Mouse (Mus musculus): ENCODE measurements at regions not wholly inside any gene's neighbourhood (a gene's known extent, or its start where the extent isn't known, plus 50 kb on each side); places are given as distances from the start of the nearest gene placed in this dataset.
"Not testable (repeated sequence)": the region's sequence is repeated elsewhere in the genome, so short reads cannot be mapped to it uniquely, and the experiment has no call there.

DNA sequence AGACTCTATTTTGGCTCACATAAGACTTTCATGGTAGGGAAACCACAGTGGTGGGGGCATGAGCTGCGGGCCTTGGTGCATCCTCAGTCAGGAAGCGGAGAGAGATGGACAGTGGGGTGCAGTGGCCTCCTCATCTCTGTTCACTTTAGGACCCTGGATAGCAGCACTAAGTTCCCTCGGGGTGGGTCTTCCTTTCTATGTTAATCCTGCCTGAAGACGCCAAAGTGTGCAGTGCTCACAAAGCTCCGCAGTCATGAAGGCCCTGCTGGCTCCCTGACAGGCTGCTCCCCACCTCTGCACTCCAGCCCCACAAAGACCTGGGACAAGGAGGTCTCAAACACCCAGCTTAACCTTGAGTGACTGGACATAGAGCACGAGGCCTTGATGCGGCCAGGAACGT, 56.8 kb downstream of the Sox1 start:
- DNase-seq (ENCODE audit: low spot score in 2 of 2): no peak
- intact Hi-C loops (cut with DNase I): no loop called here

- intact Hi-C loops (cut with DNase I); DNase-seq (ENCODE audit: low spot score in 2 of 2): not testable (repeated sequence)
Measured at GRCm38 (mm10) chr8:12455376-12455775, 60.3 kb downstream of the Sox1 start.

DNA sequence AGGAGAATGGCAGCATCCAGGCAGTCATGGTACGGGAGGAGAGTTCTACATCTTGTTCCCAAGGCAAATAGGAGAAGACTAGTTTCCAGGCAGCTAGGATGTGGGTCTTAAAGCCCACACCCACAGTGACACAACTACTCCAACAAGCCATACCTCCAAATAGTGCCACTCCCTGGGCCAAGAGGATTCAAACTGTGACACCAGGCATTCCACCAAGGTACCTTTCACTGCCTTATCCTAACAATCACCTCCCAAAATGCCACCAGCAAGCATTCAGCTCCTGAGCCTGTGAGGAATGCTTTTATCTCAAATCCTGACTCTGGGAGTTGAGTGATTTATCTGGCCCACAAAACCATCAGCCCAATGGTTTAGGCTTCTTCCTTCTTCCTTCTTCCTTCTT, 61.2 kb downstream of the Sox1 start:
- intact Hi-C loops (cut with DNase I): no loop called here
- no peak for DNase-seq (ENCODE audit: low spot score in 2 of 2)

- DNase-seq (ENCODE audit: low spot score in 2 of 2): no peak
- intact Hi-C loops (cut with DNase I): no loop called here
Measured at GRCm38 (mm10) chr8:12457015-12457414, 61.9 kb downstream of the Sox1 start.

GRCm38 (mm10) chr8:12466845-12467244, 71.8 kb downstream of the Sox1 start:
- intact Hi-C loops (cut with DNase I): no loop called here
- no peak for DNase-seq (ENCODE audit: low spot score in 2 of 2)

GRCm38 (mm10) chr8:12467386-12468326, 72.6 kb downstream of the Sox1 start:
- intact Hi-C loops (cut with DNase I): no loop called here
- no peak for DNase-seq (ENCODE audit: low spot score in 2 of 2)

DNA sequence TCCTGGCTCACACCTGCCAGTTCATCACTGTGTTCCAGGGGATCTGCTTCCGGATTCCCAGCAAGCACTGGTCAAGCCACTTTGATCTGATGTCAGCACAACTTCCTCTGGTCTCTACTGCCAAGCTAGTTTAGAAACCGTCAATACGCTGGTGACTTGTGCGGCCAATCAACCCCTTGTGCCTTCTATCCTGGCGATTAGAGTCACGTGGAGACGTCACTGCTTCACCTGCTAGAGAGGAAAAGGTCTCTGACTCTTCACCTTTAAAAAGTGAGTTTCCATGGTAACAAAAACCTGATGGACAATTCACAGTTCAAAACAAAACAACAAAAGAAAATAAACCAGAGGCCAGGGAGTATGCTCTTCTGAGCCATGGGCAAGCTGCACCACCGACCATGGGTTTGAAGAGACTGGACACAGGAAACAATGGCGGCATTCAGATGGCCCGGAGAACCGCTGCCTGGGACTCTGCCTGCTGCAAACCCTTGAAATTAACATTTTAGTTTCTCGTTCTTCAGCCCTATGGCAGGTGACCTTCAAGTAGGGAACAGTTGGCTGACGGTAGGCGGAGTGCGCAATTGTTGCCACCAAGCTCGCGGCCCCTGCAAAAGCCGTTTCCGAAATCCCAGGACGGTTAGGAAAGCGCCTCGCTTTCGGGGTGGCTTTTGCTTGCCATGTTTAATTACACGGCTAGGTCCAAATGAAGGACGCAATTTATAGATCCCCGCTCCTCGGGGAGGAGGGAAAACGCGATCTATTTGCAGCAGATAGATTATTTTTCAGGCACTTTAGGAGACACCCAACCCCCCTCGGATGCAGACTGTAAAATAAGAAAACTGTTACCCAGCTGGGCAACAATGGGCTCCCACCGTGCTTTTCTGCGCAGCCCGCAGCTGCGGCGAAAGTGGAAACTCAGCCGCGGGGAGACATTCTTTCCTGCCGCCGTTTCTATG, 82.6 kb downstream of the Sox1 start:
- intact Hi-C loops (cut with DNase I): no loop called here
- DNase-seq (ENCODE audit: low spot score in 2 of 2): peak in 1 of 2 experiments; percentile 21

- intact Hi-C loops (cut with DNase I): no loop called here
Measured at GRCm38 (mm10) chr8:12481918-12482317, 86.8 kb downstream of the Sox1 start.

DNA sequence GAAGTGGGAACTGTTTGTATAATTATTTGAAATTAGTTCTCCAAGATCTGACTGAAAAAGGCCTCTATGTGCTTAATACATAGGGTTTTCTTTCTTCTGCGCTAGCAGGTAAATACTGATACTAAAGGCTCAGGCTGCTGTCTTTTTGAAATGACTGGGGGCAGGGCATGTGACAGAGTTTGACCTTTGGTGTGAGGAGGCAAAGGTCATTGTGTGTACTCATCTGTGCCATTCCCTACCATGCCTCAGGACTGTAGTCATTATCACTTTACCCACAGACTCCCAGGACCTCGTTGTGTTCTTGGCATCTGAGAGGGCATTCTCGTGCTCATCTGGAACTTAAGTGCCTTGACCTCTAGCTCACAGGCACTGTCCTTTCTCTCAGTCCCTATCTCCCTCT, 88.5 kb downstream of the Sox1 start:
- intact Hi-C loops (cut with DNase I): no loop called here
- no peak for DNase-seq (ENCODE audit: low spot score in 2 of 2)

More at GRCm38 (mm10) chr8:12481918-12482317, 86.8 kb downstream of the Sox1 start:
- DNase-seq (ENCODE audit: low spot score in 2 of 2): no peak

GRCm38 (mm10) chr8:12485326-12485725, 87.5 kb upstream of the Spaca7 start:
- DNase-seq (ENCODE audit: low spot score in 2 of 2): no peak
- intact Hi-C loops (cut with DNase I): loop anchor here (5.0 kb wide), 1 partner anchor 53 kb away; no protein-coding TSS in a partner anchor

- DNase-seq (ENCODE audit: low spot score in 2 of 2): peak; percentile 65 to 83
- intact Hi-C loops (cut with DNase I): loop anchor here (5.0 kb wide), 1 partner anchor 54 kb away; no protein-coding TSS in a partner anchor
Measured at GRCm38 (mm10) chr8:12486331-12487061, 86.3 kb upstream of the Spaca7 start.

- intact Hi-C loops (cut with DNase I): loop anchor here (5.0 kb wide), 1 partner anchor 55 kb away; no protein-coding TSS in a partner anchor
Measured at GRCm38 (mm10) chr8:12487201-12487600, 85.6 kb upstream of the Spaca7 start.

DNA sequence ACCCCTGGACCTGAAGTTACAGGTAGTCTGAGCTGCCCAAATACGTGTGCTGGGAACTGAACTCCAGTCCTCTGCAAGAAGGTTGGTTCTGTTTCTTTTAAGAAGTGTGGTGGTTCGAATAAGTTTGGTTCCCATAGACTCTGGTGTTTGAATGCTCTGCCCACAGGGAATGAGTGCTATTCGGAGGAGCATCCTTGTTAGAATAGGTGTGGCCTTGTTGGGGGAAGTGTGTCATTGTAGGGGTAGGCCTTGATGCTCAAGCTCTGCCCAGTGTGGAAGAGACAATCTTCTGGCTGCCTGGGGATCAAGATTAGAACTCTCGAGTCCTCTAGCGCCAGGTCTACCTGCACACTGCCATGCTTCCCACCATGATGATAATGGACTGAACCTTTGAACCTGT, 83.6 kb upstream of the Spaca7 start:
- intact Hi-C loops (cut with DNase I): loop anchor here (5.0 kb wide), 1 partner anchor 57 kb away; no protein-coding TSS in a partner anchor
- no peak for DNase-seq (ENCODE audit: low spot score in 2 of 2)

More at GRCm38 (mm10) chr8:12487201-12487600, 85.6 kb upstream of the Spaca7 start:
- no peak for DNase-seq (ENCODE audit: low spot score in 2 of 2)

GRCm38 (mm10) chr8:12491472-12491871, 81.4 kb upstream of the Spaca7 start:
- intact Hi-C loops (cut with DNase I): no loop called here

GRCm38 (mm10) chr8:12492461-12492860, 80.4 kb upstream of the Spaca7 start:
- intact Hi-C loops (cut with DNase I): no loop called here

More at GRCm38 (mm10) chr8:12491472-12491871, 81.4 kb upstream of the Spaca7 start:
- DNase-seq (ENCODE audit: low spot score in 2 of 2): no peak

GRCm38 (mm10) chr8:12494559-12494958, 78.3 kb upstream of the Spaca7 start:
- intact Hi-C loops (cut with DNase I): no loop called here

More at GRCm38 (mm10) chr8:12492461-12492860, 80.4 kb upstream of the Spaca7 start:
- DNase-seq (ENCODE audit: low spot score in 2 of 2): no peak

GRCm38 (mm10) chr8:12497420-12497819, 75.4 kb upstream of the Spaca7 start:
- DNase-seq (ENCODE audit: low spot score in 2 of 2): no peak
- intact Hi-C loops (cut with DNase I): no loop called here

More at GRCm38 (mm10) chr8:12494559-12494958, 78.3 kb upstream of the Spaca7 start:
- DNase-seq (ENCODE audit: low spot score in 2 of 2): no peak

GRCm38 (mm10) chr8:12499658-12500057, 73.2 kb upstream of the Spaca7 start:
- intact Hi-C loops (cut with DNase I): no loop called here
- DNase-seq (ENCODE audit: low spot score in 2 of 2): no peak

- intact Hi-C loops (cut with DNase I): no loop called here
- no peak for DNase-seq (ENCODE audit: low spot score in 2 of 2)
Measured at GRCm38 (mm10) chr8:12500291-12500690, 72.5 kb upstream of the Spaca7 start.
